Mouse (Mus musculus): ENCODE measurements around the gene Arhgap35.

Arhgap35 gene

GRCm38 (mm10) chr7:16507284-16507683 is 107.5 kb downstream of the Arhgap35 start:
- peak; percentile 65 to 67 for DNase-seq

GRCm38 (mm10) chr7:16505226-16505593 is 109.6 kb downstream of the Arhgap35 start:
- no peak for DNase-seq

DNA sequence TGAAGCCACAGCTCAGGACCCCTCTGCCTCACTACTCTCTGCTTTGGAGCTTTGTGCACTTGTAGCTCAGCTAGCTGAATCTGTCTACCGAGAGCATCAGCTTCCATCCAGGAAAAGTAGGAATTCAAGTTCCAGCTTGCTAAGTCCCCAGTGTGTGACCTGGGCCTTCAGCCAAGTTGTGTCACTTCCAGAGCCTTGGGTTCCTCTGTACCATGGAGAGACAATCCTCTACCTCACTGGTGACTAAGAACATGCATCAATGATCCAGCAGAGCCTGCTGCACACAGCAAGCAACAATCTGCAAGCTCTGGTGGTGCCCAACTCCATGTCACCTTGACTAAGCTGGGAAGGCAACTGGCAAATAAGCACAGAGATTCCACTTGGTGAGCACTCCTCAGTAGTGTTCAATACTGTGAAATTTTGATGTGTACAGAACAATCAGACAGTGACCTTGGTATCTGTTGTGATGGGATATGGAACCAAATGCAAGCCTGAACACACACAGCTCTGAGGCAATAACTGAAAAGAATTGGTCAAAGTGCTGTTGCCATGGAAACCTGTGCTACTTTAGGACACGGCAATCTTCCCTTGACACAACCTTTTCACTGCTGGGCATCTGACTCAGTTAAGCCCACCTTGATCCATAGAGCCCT is 110.1 kb downstream of the Arhgap35 start:
- no peak for DNase-seq

DNA sequence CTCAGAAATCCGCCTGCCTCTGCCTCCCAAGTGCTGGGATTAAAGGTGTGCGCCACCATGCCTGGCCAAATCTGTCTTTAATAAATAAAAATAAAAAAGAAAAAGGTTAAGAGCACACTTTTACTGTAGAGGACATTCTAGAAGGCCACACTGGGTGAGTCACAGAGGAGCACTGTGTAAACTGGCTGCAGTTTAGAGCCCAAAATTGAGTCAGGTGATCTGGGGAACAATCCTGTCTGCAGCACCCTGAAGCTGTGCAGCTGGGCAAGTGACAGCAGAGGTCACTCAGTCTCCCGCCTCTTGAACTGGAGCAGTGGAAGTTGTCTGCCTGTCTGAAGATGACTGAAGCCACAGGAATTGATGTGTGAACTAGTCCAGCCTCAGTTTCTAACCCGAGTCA is 113.2 kb downstream of the Arhgap35 start:
- no peak for DNase-seq

GRCm38 (mm10) chr7:16499671-16500104 is 115.1 kb downstream of the Arhgap35 start:
- DNase-seq: no peak

GRCm38 (mm10) chr7:16496260-16496659 is 118.5 kb downstream of the Arhgap35 start:
- no peak for DNase-seq

DNA sequence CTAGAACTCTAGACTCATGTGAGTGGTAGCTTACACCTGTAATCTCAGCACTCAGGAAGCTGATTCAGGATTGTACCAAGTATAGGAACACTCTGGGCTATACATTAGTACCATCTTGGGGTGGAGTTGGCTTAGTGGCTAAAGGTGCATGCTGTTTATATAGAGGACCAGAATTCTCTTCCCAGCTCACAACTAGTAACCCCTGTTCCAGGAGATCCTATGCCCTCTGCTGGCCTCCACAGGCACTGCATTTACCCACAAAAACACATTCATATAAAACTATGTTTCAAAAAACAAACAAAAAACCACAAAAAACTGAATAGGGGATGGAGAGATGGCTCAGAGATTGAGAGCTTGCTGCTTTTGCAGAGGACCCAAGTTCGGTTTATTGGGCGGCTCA is 121.4 kb downstream of the Arhgap35 start:
- peak; percentile 54 to 58 for DNase-seq

DNA sequence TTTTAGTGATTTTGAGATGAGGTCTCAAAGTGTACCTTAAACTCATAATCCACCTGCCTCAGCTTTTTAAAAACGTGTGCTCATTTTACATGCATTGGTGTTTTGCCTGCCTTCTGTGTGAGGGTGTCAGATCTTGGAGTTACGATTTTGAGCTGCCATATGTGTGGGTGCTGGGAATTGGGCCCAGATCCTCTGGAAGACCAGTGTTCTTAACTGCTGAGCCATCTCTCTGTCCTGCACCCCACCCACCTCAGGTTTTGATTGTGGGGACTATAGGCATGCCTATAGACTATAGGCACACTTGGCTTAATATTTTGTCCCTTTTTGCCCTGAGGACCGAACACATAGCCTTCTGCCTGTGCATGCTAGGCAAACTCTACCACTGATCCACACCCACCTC is 122.6 kb downstream of the Arhgap35 start:
- DNase-seq: no peak

DNA sequence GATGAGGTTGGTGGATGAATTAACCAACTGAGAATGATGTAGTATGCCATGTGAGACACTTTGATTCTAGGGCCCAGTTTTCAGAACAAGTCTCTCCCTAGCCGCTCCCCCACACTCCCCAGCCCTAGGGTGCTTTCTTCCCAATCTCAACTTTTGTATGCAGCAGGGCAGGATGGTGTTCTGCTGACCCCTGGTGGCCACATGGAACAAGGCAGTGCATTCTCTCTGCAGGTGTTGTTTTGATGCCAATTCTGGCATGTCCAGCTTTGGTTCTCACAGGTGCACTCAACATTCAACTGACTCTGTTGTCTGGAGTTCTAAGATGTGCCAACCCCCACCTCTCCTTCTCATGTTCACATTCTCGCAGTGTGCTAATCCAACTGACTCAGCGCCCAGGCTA is 123.0 kb downstream of the Arhgap35 start:
- peak; percentile 75 to 78 for DNase-seq

GRCm38 (mm10) chr7:16489948-16490347 is 124.8 kb downstream of the Arhgap35 start:
- DNase-seq: peak; percentile 36 to 43

- DNase-seq: no peak
These were observed 126.0 kb downstream of the Arhgap35 start for GRCm38 (mm10) chr7:16488816-16489215.

GRCm38 (mm10) chr7:16477628-16478027 is 137.2 kb downstream of the Arhgap35 start, which contains the start of gene Npas1:
Npas1 (minus strand) TSS chr7:16477728.
- DNase-seq: no peak

GRCm38 (mm10) chr7:16476600-16476989 is 138.2 kb downstream of the Arhgap35 start:
- DNase-seq: no peak

GRCm38 (mm10) chr7:16475764-16476599 is 138.8 kb downstream of the Arhgap35 start:
- no peak for DNase-seq

DNA sequence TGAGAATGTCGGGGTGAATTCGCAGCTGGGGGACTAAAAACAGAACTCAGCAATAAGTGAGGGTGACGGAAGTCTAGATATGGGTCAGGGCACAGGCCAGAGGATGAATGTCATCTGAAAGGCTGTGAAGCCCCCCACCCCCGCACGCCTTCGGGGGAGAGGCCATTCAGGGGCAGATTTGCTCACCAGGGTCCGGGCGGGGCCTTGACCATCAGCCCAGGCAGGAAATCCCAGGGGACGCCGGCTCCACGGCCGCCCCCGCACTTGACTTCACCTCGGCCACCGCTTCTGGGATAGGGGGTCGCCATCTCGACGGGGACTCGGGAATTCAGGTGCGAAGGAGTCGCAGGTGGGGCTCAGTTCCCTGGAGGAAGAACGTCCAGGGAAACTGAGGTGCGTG is 139.5 kb downstream of the Arhgap35 start:
- DNase-seq: no peak

DNA sequence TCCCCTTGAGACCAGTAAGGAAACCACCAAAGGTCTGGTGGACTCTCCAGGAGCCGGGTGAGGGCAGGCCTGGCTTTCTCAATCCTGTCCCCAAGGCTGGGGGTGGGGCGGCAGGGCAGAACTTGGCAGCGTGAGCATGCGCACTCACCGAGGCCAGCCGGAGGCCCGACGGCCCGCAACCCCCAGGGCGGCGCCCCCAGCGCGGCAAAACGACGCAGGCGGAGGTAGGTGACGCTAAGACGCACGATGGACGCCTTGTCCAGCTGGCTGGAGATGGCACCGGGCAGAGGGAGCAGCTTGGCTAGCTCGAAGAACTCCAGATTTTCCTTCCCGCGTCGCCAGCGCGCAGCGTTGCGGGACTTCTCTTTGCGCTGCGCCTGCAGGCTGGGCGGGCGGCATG is 140.3 kb downstream of the Arhgap35 start:
- DNase-seq: no peak

GRCm38 (mm10) chr7:16473847-16474246 is 140.9 kb downstream of the Arhgap35 start:
- no peak for DNase-seq

GRCm38 (mm10) chr7:16472116-16472709 is 142.6 kb downstream of the Arhgap35 start:
- DNase-seq: no peak

GRCm38 (mm10) chr7:16471549-16471948 is 143.2 kb downstream of the Arhgap35 start:
- no peak for DNase-seq

GRCm38 (mm10) chr7:16468115-16468514 is 146.7 kb downstream of the Arhgap35 start:
- no peak for DNase-seq

GRCm38 (mm10) chr7:16466565-16466964 is 148.2 kb downstream of the Arhgap35 start:
- DNase-seq: no peak

GRCm38 (mm10) chr7:16465568-16465967 is 149.2 kb downstream of the Arhgap35 start:
- no peak for DNase-seq

- DNase-seq: peak; percentile 63 to 68
These were observed 149.6 kb downstream of the Arhgap35 start for GRCm38 (mm10) chr7:16465160-16465559.

DNA sequence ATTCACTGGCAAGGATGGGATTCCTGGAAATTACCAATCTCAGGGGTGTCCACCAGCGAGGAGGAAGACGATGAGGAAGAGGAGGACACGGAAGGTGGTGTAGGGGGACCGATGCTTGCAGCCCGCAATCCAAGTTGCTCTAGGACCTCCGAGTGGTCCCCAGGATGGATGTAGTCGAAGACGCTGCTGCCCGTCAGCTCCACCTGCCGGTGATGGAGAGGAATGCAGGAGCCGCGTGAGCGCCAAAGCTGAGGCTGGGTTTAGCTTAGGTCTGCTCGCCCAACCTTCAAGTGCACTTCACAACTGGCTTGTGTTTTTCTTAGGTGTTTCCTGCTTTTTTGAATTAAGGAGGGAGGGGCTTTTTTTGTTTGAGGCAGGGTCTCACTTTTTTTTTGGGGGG is 151.6 kb downstream of the Arhgap35 start:
- DNase-seq: peak; percentile 81 to 84

Data from thymus, postnatal 36 days (tissue).